Mouse (Mus musculus) heart, embryonic 16.5 days (tissue): ENCODE results near the gene Rab7. TPM values are rescaled to one million over a fixed set of nuclear protein-coding genes. Genes with fewer than 3 reads are reported as not detected.

Experiments
- ATAC-seq: fragments of 200-750 bp; cut with Nextera tagmentation; replicated peaks from 2 replicates; pipeline ENCODE4 v1.8.0; 2017; ENCODE audit warnings: moderate number of reproducible peaks; ENCODE audit not compliant: insufficient read depth, low FRiP score; ENCODE audit errors: extremely low read depth
- H3K27ac ChIP-seq: fragments of 300-500 bp; sonication (generic); 2 replicates; pipeline ENCODE4 v1.5.1; 2014; ENCODE audit warnings: mild to moderate bottlenecking, low read length, control low read depth, moderate library complexity
- H3K27me3 ChIP-seq: fragments of 300-500 bp; sonication (generic); 2 replicates; pipeline ENCODE4 v1.6.1; 2014; ENCODE audit warnings: low read length, mixed read lengths; ENCODE audit not compliant: control insufficient read depth, insufficient read depth
- H3K36me3 ChIP-seq: fragments of 300-500 bp; sonication (generic); 2 replicates; pipeline ENCODE4 v1.6.1; 2014; ENCODE audit not compliant: control insufficient read depth, insufficient read depth
- H3K4me1 ChIP-seq: fragments of 300-500 bp; sonication (generic); 2 replicates; pipeline ENCODE4 v1.6.1; 2014; ENCODE audit warnings: low read length, mixed read lengths; ENCODE audit not compliant: control insufficient read depth, insufficient read depth
- H3K4me2 ChIP-seq: fragments of 300-500 bp; sonication (generic); 2 replicates; pipeline ENCODE4 v1.6.1; 2014; ENCODE audit warnings: low read depth, mild to moderate bottlenecking, control low read depth, low read length
- H3K4me3 ChIP-seq: fragments of 300-500 bp; sonication (generic); 2 replicates; pipeline ENCODE4 v1.5.1; 2014; ENCODE audit warnings: mild to moderate bottlenecking, control low read depth, low read length
- H3K9ac ChIP-seq: fragments of 300-500 bp; sonication (generic); 2 replicates; pipeline ENCODE4 v1.6.1; 2014; ENCODE audit warnings: low read length, control low read depth
- H3K9me3 ChIP-seq: fragments of 300-500 bp; sonication (generic); replicated peaks from 2 replicates; pipeline ENCODE4 v1.6.1; 2016; ENCODE audit warnings: low read length; ENCODE audit not compliant: control insufficient read depth
- WGBS: fragments of 180-500 bp; shearing (Covaris S2); extraction: QIAGEN DNeasy Blood & Tissue Kit; methylation state at CpG from one replicate; pipeline ENCODE4 v1.1.7; 2014; 5-methylcytosine and 5-hydroxymethylcytosine counted together
- polyA plus RNA-seq: library from polyadenylated mRNA; unstranded; fragments of >200 nt; fragmentation: Nextera tagmentation; extraction: Ambion mirVana; gene quantifications from 2 replicates; pipeline ENCODE4 v1.2.1, GENCODE M21; 2015

Rab7 gene
- 225 and 256 TPM in 2 replicates for polyA plus RNA-seq

- under 1% methylated on average over 78 of the region's 82 CpGs for WGBS
- peak within 1 kb of the TSS; percentile 99 for H3K9ac ChIP-seq
- ATAC-seq: peak; percentile 98
Observed at GRCm38 (mm10) chr6:88044577-88045405, at the start of gene Rab7. Gene Rab7, minus strand, starts transcription at chr6:88045270.

GRCm38 (mm10) chr6:88088971-88089370 is 43.9 kb upstream of the Rab7 start:
- Histone ChIP-seq H3K27ac (no peak overlapping the region), H3K4me3 (no peak overlapping the region), H3K36me3 (peaks cover 29% of the 10 kb centered on the region), H3K9ac (no peak overlapping the region), H3K9me3 (no peaks in the 10 kb centered on the region), H3K27me3 (no peaks in the 10 kb centered on the region), H3K4me1 (peaks cover 17% of the 10 kb centered on the region), H3K4me2 (no peak overlapping the region)
- WGBS: 60% methylated on average over 1 of the region's 1 CpGs
- ATAC-seq: no peak

More at GRCm38 (mm10) chr6:88044577-88045405, at the start of gene Rab7:
- H3K27me3 ChIP-seq: no peaks in the 10 kb centered on the region
- no peaks in the 10 kb centered on the region for H3K36me3 ChIP-seq
- H3K4me1 ChIP-seq: peaks cover 35% of the 10 kb centered on the region
- peak within 1 kb of the TSS; percentile 98 for H3K4me3 ChIP-seq
- H3K9me3 ChIP-seq: no peaks in the 10 kb centered on the region
- H3K27ac ChIP-seq: peak within 1 kb of the TSS; percentile 91
- H3K4me2 ChIP-seq: peak within 1 kb of the TSS; percentile 87

- Histone ChIP-seq H3K4me2 (peak within 1 kb of the TSS; percentile 83), H3K36me3 (peaks cover 5% of the 10 kb centered on the region), H3K9ac (peak within 1 kb of the TSS; percentile 97), H3K27me3 (no peaks in the 10 kb centered on the region), H3K4me3 (peak within 1 kb of the TSS; percentile 100), H3K27ac (peak within 1 kb of the TSS; percentile 81), H3K9me3 (no peaks in the 10 kb centered on the region), H3K4me1 (peaks cover 21% of the 10 kb centered on the region)
- WGBS: under 1% methylated on average over 71 of the region's 71 CpGs
- peak; percentile 90 for ATAC-seq
Observed at GRCm38 (mm10) chr6:88084278-88085151, 39.4 kb upstream of the Rab7 start, which contains the start of gene Rpn1. Gene Rpn1, plus strand, starts transcription at chr6:88084482.

- Histone ChIP-seq H3K4me1 (peaks cover 21% of the 10 kb centered on the region), H3K9ac (no peak overlapping the region; the same call in 1 of the 2 replicates), H3K9me3 (no peaks in the 10 kb centered on the region), H3K27ac (peak overlapping the region; percentile 40; the same call in 1 of the 2 replicates), H3K4me3 (peak overlapping the region; percentile 100), H3K4me2 (peak overlapping the region; percentile 83), H3K36me3 (peaks cover 1% of the 10 kb centered on the region), H3K27me3 (no peaks in the 10 kb centered on the region)
- no peak for ATAC-seq
- WGBS: 65% methylated on average over 3 of the region's 3 CpGs
Observed at GRCm38 (mm10) chr6:88083672-88084071, 38.6 kb upstream of the Rab7 start.

- H3K4me2 ChIP-seq: no peak overlapping the region
- no peak for ATAC-seq
- WGBS: 85% methylated on average over 7 of the region's 7 CpGs
- H3K36me3 ChIP-seq: no peaks in the 10 kb centered on the region
- no peaks in the 10 kb centered on the region for H3K27me3 ChIP-seq
- H3K9ac ChIP-seq: no peak overlapping the region
- no peak overlapping the region for H3K4me3 ChIP-seq
- H3K9me3 ChIP-seq: no peaks in the 10 kb centered on the region
- no peak overlapping the region for H3K27ac ChIP-seq
- peaks cover 21% of the 10 kb centered on the region for H3K4me1 ChIP-seq
Observed at GRCm38 (mm10) chr6:88083095-88083494, 38.0 kb upstream of the Rab7 start.

GRCm38 (mm10) chr6:88075960-88076517 is 31.0 kb upstream of the Rab7 start:
- no peak overlapping the region for H3K4me2 ChIP-seq
- no peak for ATAC-seq
- H3K36me3 ChIP-seq: no peaks in the 10 kb centered on the region
- H3K27me3 ChIP-seq: no peaks in the 10 kb centered on the region
- no peak overlapping the region for H3K9ac ChIP-seq
- no peak overlapping the region for H3K27ac ChIP-seq
- peaks cover 2% of the 10 kb centered on the region; the same call in 1 of the 2 replicates for H3K4me1 ChIP-seq
- no peaks in the 10 kb centered on the region for H3K9me3 ChIP-seq
- no peak overlapping the region for H3K4me3 ChIP-seq
- WGBS: 69% methylated on average over 1 of the region's 1 CpGs

GRCm38 (mm10) chr6:88074752-88075554 is 29.9 kb upstream of the Rab7 start:
- Histone ChIP-seq H3K9me3 (no peaks in the 10 kb centered on the region), H3K36me3 (no peaks in the 10 kb centered on the region), H3K4me3 (peak overlapping the region; percentile 50), H3K9ac (peak overlapping the region; percentile 64), H3K4me2 (peak overlapping the region; percentile 69), H3K27ac (peak overlapping the region; percentile 70), H3K4me1 (peaks cover 2% of the 10 kb centered on the region; the same call in 1 of the 2 replicates), H3K27me3 (no peaks in the 10 kb centered on the region; the same call in 1 of the 2 replicates)
- 3% methylated on average over 32 of the region's 32 CpGs for WGBS
- ATAC-seq: peak; percentile 95

- WGBS: 72% methylated on average over 5 of the region's 5 CpGs
- Histone ChIP-seq H3K4me1 (peaks cover 2% of the 10 kb centered on the region; the same call in 1 of the 2 replicates), H3K4me3 (no peak overlapping the region), H3K9me3 (no peaks in the 10 kb centered on the region), H3K4me2 (no peak overlapping the region), H3K9ac (no peak overlapping the region), H3K27ac (no peak overlapping the region), H3K36me3 (no peaks in the 10 kb centered on the region), H3K27me3 (no peaks in the 10 kb centered on the region; the same call in 1 of the 2 replicates)
- ATAC-seq: no peak
Observed at GRCm38 (mm10) chr6:88071216-88071615, 26.1 kb upstream of the Rab7 start.
